Mouse (Mus musculus): ENCODE data around the gene 2810021J22Rik. TPM values are rescaled to one million over a fixed set of nuclear protein-coding genes. Genes with fewer than 3 reads are reported as not detected.
A peak's percentile ranks its signal among the peaks of the same experiment; 100 is the strongest.

2810021J22Rik gene
- polyA plus RNA-seq, 1 experiment from 2014 or later, result 7.1 TPM

DNA sequence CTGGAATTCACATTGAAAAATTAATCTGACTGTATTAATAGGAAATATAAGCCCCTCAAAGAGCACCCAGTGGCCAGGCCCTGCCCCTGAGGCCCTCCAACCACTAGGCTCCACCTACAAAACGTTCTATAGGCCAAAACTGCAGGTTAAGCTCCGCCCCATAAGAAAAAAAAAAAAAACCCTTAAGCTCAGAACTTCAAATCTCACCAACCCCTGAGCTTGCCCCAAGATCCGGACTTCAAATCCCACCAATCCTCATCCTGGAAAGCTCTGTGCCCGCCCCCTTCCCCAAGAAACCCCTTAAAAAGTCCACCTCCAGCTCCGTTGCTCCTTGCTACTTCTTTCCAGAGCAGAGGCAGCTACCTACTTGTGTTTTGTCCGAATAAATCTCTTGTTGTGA is 37.8 kb downstream of the 2810021J22Rik start:
- no peak overlapping the region for H3K4me3 ChIP-seq (ENCODE audit: low read length)
- H3K36me3 ChIP-seq (ENCODE audit: control insufficient read depth, insufficient read depth, low read length), result peaks cover 7% of the 10 kb centered on the region; the same call in 1 of the 2 replicates
- H3K4me1 ChIP-seq (replicated peaks; ENCODE audit: control insufficient read depth, insufficient read depth, low read length), result peaks cover 11% of the 10 kb centered on the region
- H3K27ac ChIP-seq (ENCODE audit: low read length), result no peak overlapping the region
- peak; percentile 18; the same call in 1 of the 2 replicates for ATAC-seq (ENCODE audit: low read depth)
- no peaks in the 10 kb centered on the region for H3K27me3 ChIP-seq (ENCODE audit: control insufficient read depth, insufficient read depth, low read depth, low read length)
- H3K4me2 ChIP-seq (ENCODE audit: low read depth, low read length), result peak overlapping the region; percentile 56; the same call in 1 of the 2 replicates
- H3K9ac ChIP-seq (ENCODE audit: low read length), result no peak overlapping the region
- 44% methylated on average over 6 of the region's 6 CpGs for WGBS
- no peaks in the 10 kb centered on the region for H3K9me3 ChIP-seq (ENCODE audit: control insufficient read depth, low read length)

GRCm38 (mm10) chr11:58913776-58914175 is 46.8 kb downstream of the 2810021J22Rik start:
- H3K9ac ChIP-seq (ENCODE audit: low read length), result no peak overlapping the region
- ATAC-seq (ENCODE audit: low read depth), result no peak
- H3K9me3 ChIP-seq (ENCODE audit: control insufficient read depth, low read length), result no peaks in the 10 kb centered on the region
- no peak overlapping the region for H3K27ac ChIP-seq (ENCODE audit: low read length)
- no peaks in the 10 kb centered on the region for H3K36me3 ChIP-seq (ENCODE audit: control insufficient read depth, insufficient read depth, low read length)
- H3K4me3 ChIP-seq (ENCODE audit: low read length), result no peak overlapping the region
- 92% methylated on average over 1 of the region's 1 CpGs for WGBS
- no peak overlapping the region for H3K4me2 ChIP-seq (ENCODE audit: low read depth, low read length)
- no peaks in the 10 kb centered on the region; the same call in 1 of the 2 replicates for H3K27me3 ChIP-seq (ENCODE audit: control insufficient read depth, insufficient read depth, low read depth, low read length)
- H3K4me1 ChIP-seq (replicated peaks; ENCODE audit: control insufficient read depth, insufficient read depth, low read length), result 0 out of 2 replicates have a peak, but pooled peaks cover 3% of the 10 kb centered on the region

- Histone ChIP-seq H3K9me3 (ENCODE audit: control insufficient read depth, low read length) (no peaks in the 10 kb centered on the region), H3K4me2 (ENCODE audit: low read depth, low read length) (peak overlapping the region; percentile 59), H3K4me1 (replicated peaks; ENCODE audit: control insufficient read depth, insufficient read depth, low read length) (0 out of 2 replicates have a peak, but pooled peaks cover 3% of the 10 kb centered on the region), H3K4me3 (ENCODE audit: low read length) (peak overlapping the region; percentile 43), H3K27me3 (ENCODE audit: control insufficient read depth, insufficient read depth, low read depth, low read length) (no peaks in the 10 kb centered on the region; the same call in 1 of the 2 replicates), H3K27ac (ENCODE audit: low read length) (no peak overlapping the region), H3K36me3 (ENCODE audit: control insufficient read depth, insufficient read depth, low read length) (no peaks in the 10 kb centered on the region), H3K9ac (ENCODE audit: low read length) (peak overlapping the region; percentile 66)
- 9% methylated on average over 17 of the region's 17 CpGs for WGBS
- ATAC-seq (ENCODE audit: low read depth), result peak; percentile 48; the same call in 1 of the 2 replicates
These were observed 47.5 kb downstream of the 2810021J22Rik start for GRCm38 (mm10) chr11:58914461-58915028.

GRCm38 (mm10) chr11:58916879-58917744 is 50.1 kb downstream of the 2810021J22Rik start:
- no peaks in the 10 kb centered on the region for H3K9me3 ChIP-seq (ENCODE audit: control insufficient read depth, low read length)
- H3K9ac ChIP-seq (ENCODE audit: low read length), result no peak overlapping the region
- H3K27me3 ChIP-seq (ENCODE audit: control insufficient read depth, insufficient read depth, low read depth, low read length), result no peaks in the 10 kb centered on the region; the same call in 1 of the 2 replicates
- H3K36me3 ChIP-seq (ENCODE audit: control insufficient read depth, insufficient read depth, low read length), result no peaks in the 10 kb centered on the region
- no peak overlapping the region for H3K4me3 ChIP-seq (ENCODE audit: low read length)
- H3K4me1 ChIP-seq (replicated peaks; ENCODE audit: control insufficient read depth, insufficient read depth, low read length), result 0 out of 2 replicates have a peak, but pooled peaks cover 3% of the 10 kb centered on the region
- 48% methylated on average over 14 of the region's 14 CpGs for WGBS
- H3K27ac ChIP-seq (ENCODE audit: low read length), result no peak overlapping the region
- H3K4me2 ChIP-seq (ENCODE audit: low read depth, low read length), result no peak overlapping the region
- peak; percentile 29; the same call in 1 of the 2 replicates for ATAC-seq (ENCODE audit: low read depth)

GRCm38 (mm10) chr11:58917745-58918366 is 50.8 kb downstream of the 2810021J22Rik start, which contains the start of gene Btnl10:
Btnl10 (plus strand) TSS chr11:58917908.
- Histone ChIP-seq H3K36me3 (ENCODE audit: control insufficient read depth, insufficient read depth, low read length) (no peaks in the 10 kb centered on the region), H3K9me3 (ENCODE audit: control insufficient read depth, low read length) (no peaks in the 10 kb centered on the region), H3K4me2 (ENCODE audit: low read depth, low read length) (no peak within 1 kb of the TSS), H3K4me1 (replicated peaks; ENCODE audit: control insufficient read depth, insufficient read depth, low read length) (0 out of 2 replicates have a peak, but pooled peaks cover 3% of the 10 kb centered on the region), H3K27me3 (ENCODE audit: control insufficient read depth, insufficient read depth, low read depth, low read length) (no peaks in the 10 kb centered on the region; the same call in 1 of the 2 replicates), H3K4me3 (ENCODE audit: low read length) (no peak within 1 kb of the TSS), H3K9ac (ENCODE audit: low read length) (no peak within 1 kb of the TSS), H3K27ac (ENCODE audit: low read length) (no peak within 1 kb of the TSS)
- ATAC-seq (ENCODE audit: low read depth), result no peak
- 77% methylated on average over 12 of the region's 12 CpGs for WGBS

- Histone ChIP-seq H3K9me3 (ENCODE audit: control insufficient read depth, low read length) (no peaks in the 10 kb centered on the region), H3K27me3 (ENCODE audit: control insufficient read depth, insufficient read depth, low read depth, low read length) (no peaks in the 10 kb centered on the region; the same call in 1 of the 2 replicates), H3K4me1 (replicated peaks; ENCODE audit: control insufficient read depth, insufficient read depth, low read length) (0 out of 2 replicates have a peak, but pooled peaks cover 3% of the 10 kb centered on the region), H3K27ac (ENCODE audit: low read length) (no peak overlapping the region), H3K4me3 (ENCODE audit: low read length) (no peak overlapping the region), H3K9ac (ENCODE audit: low read length) (no peak overlapping the region), H3K36me3 (ENCODE audit: control insufficient read depth, insufficient read depth, low read length) (no peaks in the 10 kb centered on the region), H3K4me2 (ENCODE audit: low read depth, low read length) (no peak overlapping the region)
- 57% methylated on average over 5 of the region's 5 CpGs for WGBS
- no peak for ATAC-seq (ENCODE audit: low read depth)
These were observed 51.7 kb downstream of the 2810021J22Rik start for GRCm38 (mm10) chr11:58918759-58919158.

- Histone ChIP-seq H3K9me3 (ENCODE audit: control insufficient read depth, low read length) (no peaks in the 10 kb centered on the region), H3K36me3 (ENCODE audit: control insufficient read depth, insufficient read depth, low read length) (no peaks in the 10 kb centered on the region), H3K4me1 (replicated peaks; ENCODE audit: control insufficient read depth, insufficient read depth, low read length) (no peaks in the 10 kb centered on the region), H3K27ac (ENCODE audit: low read length) (no peak overlapping the region), H3K27me3 (ENCODE audit: control insufficient read depth, insufficient read depth, low read depth, low read length) (no peaks in the 10 kb centered on the region; the same call in 1 of the 2 replicates), H3K9ac (ENCODE audit: low read length) (no peak overlapping the region), H3K4me2 (ENCODE audit: low read depth, low read length) (no peak overlapping the region), H3K4me3 (ENCODE audit: low read length) (no peak overlapping the region)
- WGBS, result 72% methylated on average over 9 of the region's 9 CpGs
- no peak for ATAC-seq (ENCODE audit: low read depth)
These were observed 55.4 kb downstream of the 2810021J22Rik start for GRCm38 (mm10) chr11:58922420-58922819.

GRCm38 (mm10) chr11:58926651-58927050 is 59.6 kb downstream of the 2810021J22Rik start:
- ATAC-seq (ENCODE audit: low read depth), result no peak
- no peak overlapping the region for H3K4me2 ChIP-seq (ENCODE audit: low read depth, low read length)
- no peaks in the 10 kb centered on the region for H3K9me3 ChIP-seq (ENCODE audit: control insufficient read depth, low read length)
- H3K9ac ChIP-seq (ENCODE audit: low read length), result no peak overlapping the region
- no peak overlapping the region for H3K4me3 ChIP-seq (ENCODE audit: low read length)
- peaks cover 5% of the 10 kb centered on the region for H3K4me1 ChIP-seq (replicated peaks; ENCODE audit: control insufficient read depth, insufficient read depth, low read length)
- peaks cover 2% of the 10 kb centered on the region; the same call in 1 of the 2 replicates for H3K36me3 ChIP-seq (ENCODE audit: control insufficient read depth, insufficient read depth, low read length)
- no peak overlapping the region for H3K27ac ChIP-seq (ENCODE audit: low read length)
- WGBS, result 61% methylated on average over 2 of the region's 3 CpGs
- no peaks in the 10 kb centered on the region; the same call in 1 of the 2 replicates for H3K27me3 ChIP-seq (ENCODE audit: control insufficient read depth, insufficient read depth, low read depth, low read length)

Measured in lung, embryonic 16.5 days (tissue).